Mouse (Mus musculus): ENCODE results near the gene Ccdc155. TPM values are rescaled to one million over a fixed set of nuclear protein-coding genes. Genes with fewer than 3 reads are reported as not detected.

Gene Ccdc155
- total RNA-seq, 2 experiments from 2014 or later: not detected

Small RNA genes within 50 kb of the gene (microRNA-seq; reads per million reads assigned to microRNA genes)
- gene Mir7055: 0 to 3.0 reads per million in 2 experiments

Other genes with a start within 250 kb of the Ccdc155 start
- gene Cpt1c, start 230.0 kb downstream of the Ccdc155 start, total RNA-seq (2021): 1 to 10 TPM; 3.1 to 3.5 TPM
- gene Prmt1, start 218.3 kb downstream of the Ccdc155 start, total RNA-seq (2021): 100 to 1,000 TPM; 119 to 128 TPM
- 10 to 100 TPM; 36.5 to 40.2 TPM for gene Irf3, start 207.2 kb downstream of the Ccdc155 start, total RNA-seq (2021)
- 10 to 100 TPM; 10.4 to 12.3 TPM for gene Bcl2l12, start 206.2 kb downstream of the Ccdc155 start, total RNA-seq (2021)
- 10 to 100 TPM; 53.8 to 56.1 TPM for gene Scaf1, start 188.5 kb downstream of the Ccdc155 start, total RNA-seq (2021)
- gene Rras, start 186.9 kb downstream of the Ccdc155 start, total RNA-seq (2021): 10 to 100 TPM; 60.7 to 62.8 TPM
- gene Prr12, start 152.0 kb downstream of the Ccdc155 start, total RNA-seq (2021): 10 to 100 TPM; 27.2 to 28.3 TPM
- gene Nosip, start 142.5 kb downstream of the Ccdc155 start, total RNA-seq (2021): 10 to 100 TPM; 27.7 to 33.7 TPM
- gene Prrg2, start 142.2 kb downstream of the Ccdc155 start, total RNA-seq (2021): 10 to 100 TPM; 11.1 to 11.4 TPM
- 10 to 100 TPM; 46.0 to 53.7 TPM for gene Rcn3, start 112.7 kb downstream of the Ccdc155 start, total RNA-seq (2021)
- gene Fcgrt, start 101.0 kb downstream of the Ccdc155 start, total RNA-seq (2021): 10 to 100 TPM; 72.0 to 76.7 TPM
- gene Rps11, start 80.5 kb downstream of the Ccdc155 start, total RNA-seq (2021): 100 to 1,000 TPM; 582 to 636 TPM
- gene Rpl13a, start 76.1 kb downstream of the Ccdc155 start, total RNA-seq (2021): 100 to 1,000 TPM; 573 to 686 TPM
- under 1 TPM in 1 of 2 experiments, not detected in 1; 0.45 TPM for gene Gm45713, start 68.7 kb downstream of the Ccdc155 start, total RNA-seq (2021)
- 1 to 10 TPM; 4.3 to 5.8 TPM for gene Flt3l, start 68.5 kb downstream of the Ccdc155 start, total RNA-seq (2021)
- gene Pih1d1, start 50.6 kb downstream of the Ccdc155 start, total RNA-seq (2021): 10 to 100 TPM; 27.7 to 31.2 TPM
- 10 to 100 TPM; 20.3 to 27.3 TPM for gene Aldh16a1, start 50.3 kb downstream of the Ccdc155 start, total RNA-seq (2021)
- 10 to 100 TPM in 1 of 2 experiments, 1 to 10 TPM in 1; 8.1 to 11.5 TPM for gene Slc17a7, start 40.9 kb downstream of the Ccdc155 start, total RNA-seq (2021)
- gene Gfy, start 25.3 kb downstream of the Ccdc155 start, total RNA-seq (2021): not detected
- not detected for gene Pth2, start 23.9 kb downstream of the Ccdc155 start, total RNA-seq (2021)
- not detected for gene Dkkl1, start 7.3 kb upstream of the Ccdc155 start, total RNA-seq (2021)
- gene Tead2, start 10.9 kb upstream of the Ccdc155 start, total RNA-seq (2021): 10 to 100 TPM; 10.1 to 14.4 TPM
- gene Cd37, start 34.2 kb upstream of the Ccdc155 start, total RNA-seq (2021): 1 to 10 TPM; 3.8 to 5.5 TPM
- not detected for gene Slc6a16, start 36.2 kb upstream of the Ccdc155 start, total RNA-seq (2021)
- not detected for gene Slc6a21, start 72.6 kb upstream of the Ccdc155 start, total RNA-seq (2021)
- gene Trpm4, start 128.9 kb upstream of the Ccdc155 start, total RNA-seq (2021): 10 to 100 TPM; 20.8 to 22.3 TPM
- 100 to 1,000 TPM; 516 to 539 TPM for gene Hrc, start 130.4 kb upstream of the Ccdc155 start, total RNA-seq (2021)
- under 1 TPM; 0.22 to 0.29 TPM for gene Ppfia3, start 162.1 kb upstream of the Ccdc155 start, total RNA-seq (2021)
- under 1 TPM; 0.90 to 0.96 TPM for gene Lin7b, start 165.7 kb upstream of the Ccdc155 start, total RNA-seq (2021)
- gene Snrnp70, start 190.8 kb upstream of the Ccdc155 start, total RNA-seq (2021): 100 to 1,000 TPM; 126 to 138 TPM
- gene Kcna7, start 200.8 kb upstream of the Ccdc155 start, total RNA-seq (2021): 1 to 10 TPM; 1.5 to 1.7 TPM
- gene Ntf5, start 208.8 kb upstream of the Ccdc155 start, total RNA-seq (2021): under 1 TPM in 1 of 2 experiments, not detected in 1; 0.14 TPM
- gene Lhb, start 215.9 kb upstream of the Ccdc155 start, total RNA-seq (2021): not detected
- gene Gys1, start 230.0 kb upstream of the Ccdc155 start, total RNA-seq (2021): 10 to 100 TPM; 86.1 to 90.2 TPM
- 10 to 100 TPM; 25.3 to 26.3 TPM for gene Ruvbl2, start 233.2 kb upstream of the Ccdc155 start, total RNA-seq (2021)